Mouse (Mus musculus): ENCODE measurements at regions not wholly inside any gene's neighbourhood (a gene's known extent, or its start where the extent isn't known, plus 50 kb on each side); places are given as distances from the start of the nearest gene placed in this dataset.

DNA sequence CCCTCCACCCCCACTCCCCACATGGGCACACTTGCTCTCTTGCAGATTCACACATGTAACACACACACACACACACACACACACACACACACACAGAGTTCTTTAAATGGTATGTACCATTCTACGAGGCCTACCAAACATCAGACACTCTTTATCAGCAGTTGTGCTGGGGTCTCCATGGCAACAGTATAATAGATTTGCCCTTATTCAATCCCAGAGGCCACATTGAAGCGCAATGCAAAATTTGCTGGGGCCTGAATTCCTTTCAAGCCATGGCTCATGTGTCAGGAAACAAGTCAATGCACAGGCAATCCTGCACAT lies 502.7 kb upstream of the Smim15 start:
- ATAC-seq (replicated peaks; ENCODE audit: insufficient number of reproducible peaks, low FRiP score, low TSS enrichment, poor library complexity, severe bottlenecking), result no peak

DNA sequence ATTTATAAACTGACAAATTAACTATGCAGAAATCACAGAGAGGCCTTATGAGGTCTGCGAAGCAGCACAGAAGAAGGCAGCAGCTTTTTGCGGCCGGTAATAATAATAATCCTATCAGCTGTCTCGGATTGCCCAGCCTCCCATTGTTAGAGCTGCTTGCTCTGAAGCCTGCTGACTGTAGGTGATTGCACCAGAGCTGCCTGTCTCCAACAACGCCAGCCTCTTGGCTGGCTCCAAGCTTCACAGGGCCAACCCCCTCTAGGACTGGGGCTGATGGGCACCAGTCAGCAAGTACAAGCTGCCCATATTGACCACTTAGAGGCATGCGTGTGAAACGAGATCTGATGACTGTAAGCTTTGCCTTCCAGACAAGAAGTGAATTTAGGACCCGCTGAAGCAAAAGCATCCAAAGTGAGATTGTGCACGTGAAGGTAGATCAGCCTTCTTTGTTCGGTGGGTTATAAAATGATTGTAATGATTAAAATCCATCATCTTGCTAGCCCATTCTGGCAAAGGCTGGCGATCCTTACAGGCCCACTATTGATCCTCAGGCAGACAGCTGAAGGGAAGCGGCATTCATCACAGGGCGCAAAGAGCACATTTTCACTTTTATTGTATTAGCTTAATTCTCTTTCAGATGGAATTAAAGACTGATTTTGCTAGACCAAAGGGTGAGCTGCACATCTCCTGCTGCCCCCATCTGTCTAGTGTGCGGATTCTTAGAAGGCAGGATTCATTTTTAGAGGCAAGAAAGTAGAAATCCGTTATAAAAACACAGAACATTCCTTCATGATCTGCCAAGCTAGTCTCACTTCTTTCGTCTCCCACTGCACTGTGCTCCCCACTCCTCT lies 503.2 kb upstream of the Smim15 start:
- ATAC-seq (replicated peaks; ENCODE audit: insufficient number of reproducible peaks, low FRiP score, low TSS enrichment, poor library complexity, severe bottlenecking), result no peak

DNA sequence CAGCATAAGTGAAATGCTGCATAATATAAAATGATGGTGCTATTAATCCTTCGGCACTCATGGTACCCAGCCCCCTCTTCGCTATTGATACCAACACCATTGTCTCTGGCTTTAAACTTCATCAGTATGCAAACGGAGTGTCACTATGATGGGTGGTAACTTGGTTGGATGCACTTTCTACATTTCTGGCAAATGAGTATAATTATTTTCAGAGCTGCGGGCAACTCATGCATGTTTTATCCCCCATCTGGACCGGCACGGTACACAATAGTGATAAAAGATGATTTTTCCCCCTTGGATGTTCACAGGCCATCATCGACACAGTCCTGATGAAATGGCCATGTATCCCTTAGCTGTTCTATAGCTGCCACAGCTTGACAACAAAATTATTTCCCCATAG lies 503.9 kb upstream of the Smim15 start:
- ATAC-seq (replicated peaks; ENCODE audit: insufficient number of reproducible peaks, low FRiP score, low TSS enrichment, poor library complexity, severe bottlenecking), result no peak

DNA sequence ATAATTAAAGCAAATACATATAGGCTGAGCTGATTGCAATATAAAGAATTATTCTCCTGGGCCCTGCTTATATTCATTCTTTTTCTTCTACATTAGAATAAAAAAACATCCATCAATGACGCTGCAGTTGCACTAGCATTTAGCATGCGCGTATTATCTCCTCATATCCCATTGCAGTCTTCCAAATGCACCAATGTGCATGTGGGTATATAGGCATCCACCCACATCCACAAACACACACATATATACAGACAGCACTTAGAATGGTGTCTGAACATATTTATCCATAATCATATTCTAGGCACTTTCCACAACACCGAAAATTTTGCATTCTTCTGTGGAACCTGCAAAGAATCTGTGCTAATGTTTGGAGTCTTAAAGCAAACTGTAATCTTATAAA lies 504.4 kb upstream of the Smim15 start:
- no peak for ATAC-seq (replicated peaks; ENCODE audit: insufficient number of reproducible peaks, low FRiP score, low TSS enrichment, poor library complexity, severe bottlenecking)

DNA sequence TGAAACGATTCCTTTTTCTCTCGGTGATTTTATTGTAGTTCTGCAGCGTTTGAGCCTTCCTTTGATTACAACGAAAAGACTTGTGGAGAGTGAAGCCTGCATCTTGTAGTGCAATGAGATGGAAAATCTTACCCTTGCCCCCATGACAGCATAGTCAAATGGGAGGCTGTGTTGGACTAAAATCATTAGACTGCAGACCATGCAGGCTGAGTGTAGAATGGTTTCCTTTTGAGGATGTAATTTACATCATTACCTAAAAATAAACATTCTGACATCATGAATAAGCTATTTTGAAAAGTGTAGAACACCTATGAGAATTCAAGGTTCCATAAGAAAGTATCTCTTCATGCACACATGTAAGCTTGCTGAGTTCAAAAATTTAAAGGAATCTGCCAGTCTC lies 504.9 kb upstream of the Smim15 start:
- no peak for ATAC-seq (replicated peaks; ENCODE audit: insufficient number of reproducible peaks, low FRiP score, low TSS enrichment, poor library complexity, severe bottlenecking)

DNA sequence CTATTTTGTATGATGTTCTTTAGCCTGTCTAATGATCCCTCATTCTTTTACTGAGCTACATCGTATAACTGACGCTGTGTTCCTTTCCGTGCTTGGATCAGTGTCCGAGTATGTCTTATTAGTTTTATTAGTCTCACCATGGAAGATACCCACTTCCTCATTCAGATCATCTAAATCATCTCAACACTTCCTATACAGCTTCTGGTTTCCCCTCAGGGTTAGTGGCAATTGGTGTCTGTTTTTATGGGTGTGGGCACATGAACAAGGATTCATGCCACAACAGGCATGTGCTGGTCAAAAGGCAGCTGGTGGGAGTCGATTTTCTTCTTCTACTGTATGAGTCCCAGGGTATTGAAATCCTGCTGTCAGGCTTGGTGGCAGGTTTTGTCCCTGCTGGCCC lies 509.0 kb upstream of the Smim15 start:
- ATAC-seq (replicated peaks; ENCODE audit: insufficient number of reproducible peaks, low FRiP score, low TSS enrichment, poor library complexity, severe bottlenecking), result no peak

DNA sequence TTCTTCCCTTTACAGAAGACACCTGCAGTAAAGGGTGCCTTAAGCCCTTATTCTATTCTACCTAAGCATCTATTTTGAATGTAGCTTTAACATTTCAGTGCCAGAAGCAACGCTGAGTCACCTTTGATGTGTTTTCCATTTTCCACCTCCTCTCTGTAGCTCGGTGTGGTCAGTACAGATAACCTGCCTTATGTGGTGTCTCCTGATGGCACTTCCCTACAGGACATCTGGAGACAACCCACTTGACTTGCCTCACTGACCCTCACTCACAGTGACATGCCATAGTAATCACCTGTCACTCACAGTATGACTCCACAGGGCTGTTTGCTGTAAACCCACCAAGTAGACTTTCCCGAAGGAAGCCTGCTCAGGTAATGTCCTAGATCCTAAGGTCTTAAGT lies 510.9 kb upstream of the Smim15 start:
- ATAC-seq (replicated peaks; ENCODE audit: insufficient number of reproducible peaks, low FRiP score, low TSS enrichment, poor library complexity, severe bottlenecking), result no peak

GRCm38 (mm10) chr13:107531528-107531927 lies 509.6 kb upstream of the Kif2a start:
- ATAC-seq (replicated peaks; ENCODE audit: insufficient number of reproducible peaks, low FRiP score, low TSS enrichment, poor library complexity, severe bottlenecking), result no peak

DNA sequence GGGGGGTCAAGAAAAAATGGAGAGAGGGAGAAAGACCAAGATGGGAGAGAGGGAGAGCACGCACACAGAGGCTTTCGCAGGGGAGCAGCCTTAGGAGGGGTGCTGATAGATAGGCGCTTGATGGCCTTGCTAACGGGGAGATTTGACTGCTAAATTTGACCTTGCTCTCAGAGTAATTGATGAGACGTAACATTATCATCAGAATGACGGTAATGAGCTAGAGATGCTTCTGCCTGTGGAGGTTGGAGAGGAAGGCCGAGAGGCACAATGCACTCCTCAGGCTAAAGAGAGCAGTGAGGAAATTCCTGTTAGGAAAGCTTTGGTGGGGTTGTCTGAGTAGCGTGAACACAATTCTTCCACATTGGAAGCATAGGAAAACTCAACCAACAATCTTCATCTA lies 509.1 kb upstream of the Kif2a start:
- ATAC-seq (replicated peaks; ENCODE audit: insufficient number of reproducible peaks, low FRiP score, low TSS enrichment, poor library complexity, severe bottlenecking), result no peak

DNA sequence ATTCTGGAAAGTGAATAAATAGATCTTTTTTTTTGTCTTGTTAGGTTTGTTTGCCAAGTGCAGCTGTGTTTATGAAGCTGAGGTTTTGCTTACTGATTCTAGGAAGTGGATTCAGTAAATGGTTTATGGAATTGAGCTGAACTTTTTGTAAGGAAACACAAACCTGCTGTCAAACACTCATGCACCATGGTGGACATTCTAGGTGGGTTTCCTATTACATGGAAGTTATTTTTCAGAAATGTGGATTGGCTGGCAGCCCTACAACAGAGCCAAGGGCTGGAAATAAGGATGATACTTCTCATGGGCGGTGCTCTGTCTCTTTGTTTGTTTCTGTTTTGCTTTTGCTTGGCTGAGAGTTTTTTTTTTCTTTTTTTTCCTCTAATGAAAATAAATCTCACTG lies 508.5 kb upstream of the Kif2a start:
- no peak for ATAC-seq (replicated peaks; ENCODE audit: insufficient number of reproducible peaks, low FRiP score, low TSS enrichment, poor library complexity, severe bottlenecking)

DNA sequence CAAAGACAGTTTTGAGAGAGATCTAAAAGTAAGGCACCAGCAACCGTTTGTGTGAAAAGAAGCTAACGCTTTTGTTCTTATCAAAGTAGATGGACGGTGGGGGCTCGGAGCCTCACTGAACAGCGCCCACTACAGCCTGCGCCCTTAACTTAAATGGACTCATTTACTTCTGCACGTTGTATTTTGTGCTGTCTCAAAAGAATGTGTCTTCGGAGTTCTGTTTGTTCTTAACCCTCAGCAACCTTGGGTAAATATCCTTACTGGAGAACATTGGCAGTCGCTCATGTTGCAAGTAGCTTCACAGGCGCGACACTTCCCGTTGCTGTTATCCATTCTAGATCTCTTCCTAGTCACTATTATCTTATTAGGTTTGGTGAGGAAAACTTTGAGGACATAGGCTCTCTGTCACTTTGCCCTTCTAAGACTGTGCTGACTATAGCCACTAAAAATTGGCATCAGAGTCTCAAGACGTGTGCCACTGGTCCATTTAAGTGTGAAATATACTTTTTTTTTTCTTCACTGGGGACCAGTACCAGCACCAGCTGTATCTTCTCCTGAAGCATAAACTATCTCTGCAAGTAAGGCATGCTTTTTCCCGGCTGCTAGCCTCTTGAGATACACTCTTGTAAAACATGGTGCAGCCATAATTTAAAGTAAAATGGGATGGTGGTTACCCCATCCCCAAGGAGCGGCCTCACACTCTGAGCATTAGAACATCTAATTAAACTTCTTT lies 507.0 kb upstream of the Kif2a start:
- ATAC-seq (replicated peaks; ENCODE audit: insufficient number of reproducible peaks, low FRiP score, low TSS enrichment, poor library complexity, severe bottlenecking), result no peak

- ATAC-seq (replicated peaks; ENCODE audit: insufficient number of reproducible peaks, low FRiP score, low TSS enrichment, poor library complexity, severe bottlenecking), result no peak
Observed at GRCm38 (mm10) chr13:107522942-107523341, 501.0 kb upstream of the Kif2a start.

GRCm38 (mm10) chr13:107514236-107514635 lies 492.3 kb upstream of the Kif2a start:
- ATAC-seq (replicated peaks; ENCODE audit: insufficient number of reproducible peaks, low FRiP score, low TSS enrichment, poor library complexity, severe bottlenecking), result no peak

DNA sequence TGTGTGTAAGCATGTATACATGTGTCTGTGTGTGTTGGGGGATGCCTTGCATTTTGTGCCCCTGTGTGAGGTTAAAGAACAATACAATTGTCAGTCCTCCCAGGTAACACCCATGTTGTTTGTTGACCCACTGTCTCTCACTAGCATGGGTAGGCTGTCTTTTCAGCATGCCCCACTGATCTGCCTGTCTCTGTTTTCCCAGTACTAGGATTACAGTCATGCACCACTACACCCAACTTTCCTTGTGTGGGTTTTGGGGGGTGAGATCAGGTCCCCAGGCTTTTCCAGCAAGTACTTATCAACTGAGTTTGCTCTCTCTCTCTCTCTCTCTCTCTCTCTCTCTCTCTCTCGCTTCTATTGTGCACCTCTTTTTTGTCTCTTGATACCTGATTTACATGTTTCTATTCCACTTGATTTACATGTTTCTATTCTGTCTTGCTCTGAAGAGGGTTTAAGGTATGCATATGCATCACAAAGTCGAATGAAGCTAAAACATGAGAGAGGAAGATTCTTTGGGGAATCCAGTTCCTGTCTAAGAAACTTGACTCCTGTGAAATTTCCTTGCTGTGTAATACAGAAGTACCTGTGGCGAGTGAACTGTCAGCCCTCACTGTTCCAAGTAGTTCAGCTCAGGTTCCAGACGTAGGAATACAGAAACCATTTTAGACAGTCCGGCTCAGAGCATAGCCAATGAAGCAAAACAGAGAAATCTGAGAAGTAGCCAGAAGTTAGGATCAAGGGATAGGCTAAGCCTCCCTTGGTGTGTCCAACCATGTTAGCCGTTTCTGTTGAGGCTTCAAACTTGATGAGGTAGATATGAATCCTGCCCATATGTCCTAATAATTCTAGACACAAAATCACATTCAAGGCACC lies 491.6 kb upstream of the Kif2a start:
- ATAC-seq (replicated peaks; ENCODE audit: insufficient number of reproducible peaks, low FRiP score, low TSS enrichment, poor library complexity, severe bottlenecking), result no peak

DNA sequence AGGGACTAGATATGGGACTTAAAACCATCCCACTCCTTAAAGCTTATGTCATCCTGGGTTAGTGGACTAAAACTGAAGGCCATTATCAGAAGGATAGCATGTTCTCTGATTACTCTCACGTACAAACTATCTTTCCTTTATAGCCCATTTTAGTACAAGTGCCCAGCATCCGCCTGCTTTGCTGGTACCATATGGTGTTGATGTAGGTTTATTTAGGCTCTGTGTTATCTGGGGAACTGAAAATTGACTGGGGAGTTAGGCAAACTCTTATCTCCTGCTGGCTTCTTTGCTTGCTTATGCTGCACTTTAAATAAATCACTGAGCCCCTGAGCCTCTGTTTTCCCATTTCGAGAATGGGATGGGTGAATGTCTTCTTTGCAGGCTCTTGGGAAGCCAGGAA lies 485.4 kb upstream of the Kif2a start:
- no peak for ATAC-seq (replicated peaks; ENCODE audit: insufficient number of reproducible peaks, low FRiP score, low TSS enrichment, poor library complexity, severe bottlenecking)

DNA sequence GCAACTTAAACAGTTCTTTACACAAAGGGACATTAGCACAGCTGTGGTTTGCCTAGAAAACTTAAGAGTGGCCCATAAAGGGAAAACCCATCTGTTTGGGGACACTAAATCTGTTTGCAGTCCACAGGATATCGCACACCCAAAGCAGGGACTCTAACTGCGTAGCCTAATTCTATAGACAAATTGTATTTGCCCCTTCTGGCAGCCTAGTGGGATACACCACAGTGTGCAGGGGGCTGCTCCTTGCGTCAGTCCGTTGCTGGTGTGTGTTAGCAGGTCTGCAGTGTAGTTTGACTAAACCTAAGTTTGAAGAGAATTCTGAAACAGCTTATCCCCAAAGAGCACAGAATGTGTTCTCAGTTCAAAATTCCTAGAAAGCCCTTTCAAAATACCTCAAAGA lies 484.9 kb upstream of the Kif2a start:
- ATAC-seq (replicated peaks; ENCODE audit: insufficient number of reproducible peaks, low FRiP score, low TSS enrichment, poor library complexity, severe bottlenecking), result no peak

- ATAC-seq (replicated peaks; ENCODE audit: insufficient number of reproducible peaks, low FRiP score, low TSS enrichment, poor library complexity, severe bottlenecking), result no peak
Observed at GRCm38 (mm10) chr13:107505318-107505717, 483.4 kb upstream of the Kif2a start.

GRCm38 (mm10) chr13:107502261-107502660 lies 480.3 kb upstream of the Kif2a start:
- no peak for ATAC-seq (replicated peaks; ENCODE audit: insufficient number of reproducible peaks, low FRiP score, low TSS enrichment, poor library complexity, severe bottlenecking)

DNA sequence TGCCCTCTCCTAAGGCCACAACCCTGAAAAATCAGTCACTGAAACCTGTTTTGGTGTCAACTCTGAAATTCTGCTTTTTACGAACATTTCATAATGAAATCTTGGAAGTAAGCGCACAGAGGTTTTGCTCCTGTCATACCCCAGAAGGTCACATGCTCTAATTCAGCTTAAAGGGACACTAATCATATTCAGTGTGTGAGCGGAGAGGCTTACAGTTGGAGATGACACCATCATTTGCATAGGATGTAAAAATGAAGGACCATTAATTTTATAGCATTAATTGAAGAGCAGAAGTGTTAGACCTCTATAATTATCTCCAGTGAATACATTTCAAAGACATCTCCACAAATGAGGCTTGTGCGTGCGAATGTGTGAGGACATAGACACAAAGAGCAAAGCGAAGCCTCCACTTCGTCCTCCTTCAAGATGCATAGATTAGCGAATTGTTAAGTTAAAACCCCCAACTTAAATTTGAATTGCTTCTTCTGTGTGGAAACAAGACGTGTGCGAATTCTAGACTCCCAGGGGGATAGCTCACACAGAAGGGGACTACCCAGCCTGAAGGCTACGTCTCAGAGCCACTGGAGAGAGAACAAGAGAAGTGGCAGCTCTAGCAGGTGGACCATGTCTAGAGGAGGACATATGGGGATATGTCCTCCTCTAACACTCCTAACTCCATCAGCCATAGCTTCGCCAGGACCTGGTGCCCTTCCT lies 479.0 kb upstream of the Kif2a start:
- ATAC-seq (replicated peaks; ENCODE audit: insufficient number of reproducible peaks, low FRiP score, low TSS enrichment, poor library complexity, severe bottlenecking), result no peak

Measured in monocyte, adult 5-6 weeks (primary cell).